In the genomic region with DNA sequence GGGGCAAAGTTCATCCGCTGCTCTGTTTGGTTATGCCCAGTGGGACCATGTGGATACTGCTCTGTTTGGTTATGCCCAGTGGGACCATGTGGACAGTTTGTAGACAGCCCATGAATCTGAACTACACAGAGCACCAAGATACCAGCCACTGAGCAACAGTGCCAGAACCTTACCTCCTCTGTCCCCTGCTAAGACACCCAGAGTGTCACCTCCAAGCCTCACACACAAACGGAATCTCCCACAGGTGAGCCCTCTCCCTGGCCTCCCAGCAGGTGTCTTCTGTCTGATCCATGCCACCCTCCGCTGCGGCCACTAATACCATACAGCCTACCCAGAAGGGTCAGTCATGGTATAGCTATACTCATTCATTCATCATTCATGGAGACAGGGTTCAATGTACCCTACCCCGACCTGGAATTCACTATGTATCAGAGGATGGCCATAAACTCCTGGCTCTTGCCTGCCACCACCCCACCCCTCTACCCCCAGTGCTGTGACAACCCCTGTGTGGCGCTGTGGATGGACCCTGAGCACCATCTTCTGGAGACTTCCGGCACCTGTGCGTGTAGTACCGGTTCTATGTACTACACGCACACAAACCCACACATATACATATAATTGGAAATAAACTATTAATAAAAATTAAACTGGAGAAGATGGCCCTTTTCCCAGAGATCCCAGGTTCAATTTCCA, we compare ENCODE assay signal across 8 mouse cellular contexts. TPM values are rescaled to one million over a fixed set of nuclear protein-coding genes. Genes with fewer than 3 reads are reported as not detected.
A peak's percentile ranks its signal among the peaks of the same experiment; 100 is the strongest.
DNase-seq lines count a peak whose midpoint lies in the region; ATAC-seq lines count a peak whose summit lies in the region.

No protein-coding gene starts in this region.

- peaks cover 15% of the 10 kb centered on the region for H3K36me3 ChIP-seq in neural tube, embryonic 11.5 days (ENCODE audit: control insufficient read depth, insufficient read depth, low read length)
- peaks cover 59% of the 10 kb centered on the region for H3K36me3 ChIP-seq in limb, embryonic 15.5 days

- H3K4me2 ChIP-seq in neural tube, embryonic 11.5 days (ENCODE audit: low read depth) = peak overlapping the region; percentile 97
- H3K4me2 ChIP-seq in limb, embryonic 15.5 days = peak overlapping the region; percentile 75

- H3K27me3 ChIP-seq in neural tube, embryonic 11.5 days (ENCODE audit: control insufficient read depth, insufficient read depth, low read length) = no peaks in the 10 kb centered on the region
- no peaks in the 10 kb centered on the region for H3K27me3 ChIP-seq in limb, embryonic 15.5 days

- H3K9me3 ChIP-seq in neural tube, embryonic 11.5 days (ENCODE audit: control insufficient read depth, low read length) = no peaks in the 10 kb centered on the region
- no peaks in the 10 kb centered on the region for H3K9me3 ChIP-seq in limb, embryonic 15.5 days

- H3K4me3 ChIP-seq in neural tube, embryonic 11.5 days (ENCODE audit: low read depth, low read length) = peak overlapping the region; percentile 89
- peak overlapping the region; percentile 74 for H3K4me3 ChIP-seq in limb, embryonic 15.5 days

- no peak for ATAC-seq in neural tube, embryonic 11.5 days (ENCODE audit: insufficient read depth, low FRiP score, low TSS enrichment)
- ATAC-seq in erythroblast, adult 5-6 weeks (replicated peaks; ENCODE audit: low FRiP score, poor library complexity, severe bottlenecking) = 0 out of 2 replicates have a peak, but pooled peaks have one; percentile 15
- ATAC-seq in limb, embryonic 15.5 days (ENCODE audit: insufficient number of reproducible peaks, low FRiP score, low TSS enrichment, low read depth) = no peak

- peak overlapping the region; percentile 81 for H3K9ac ChIP-seq in neural tube, embryonic 11.5 days (ENCODE audit: low read length)
- peak overlapping the region; percentile 80 for H3K9ac ChIP-seq in limb, embryonic 15.5 days

- no peak overlapping the region for H3K27ac ChIP-seq in neural tube, embryonic 11.5 days (ENCODE audit: low read depth, low read length)
- H3K27ac ChIP-seq in limb, embryonic 15.5 days = no peak overlapping the region

- WGBS in neural tube, embryonic 11.5 days = 60% methylated on average over 10 of the region's 10 CpGs
- WGBS in limb, embryonic 15.5 days = 62% methylated on average over 10 of the region's 10 CpGs

- no peak for DNase-seq in neural tube, embryonic 11.5 days (ENCODE audit: low spot score)
- no peak for DNase-seq in neural tube, embryonic 10.5 days (ENCODE audit: extremely low spot score, low spot score)
- peak; percentile 32 for DNase-seq in thymus, postnatal 0 days (ENCODE audit: low spot score)
- no peak for DNase-seq in ovary, postnatal 10 days (ENCODE audit: low spot score)
- DNase-seq in urinary bladder, postnatal 36 days (ENCODE audit: low spot score in 2 of 2) = no peak
- DNase-seq in testis, postnatal 10 days (ENCODE audit: low spot score) = no peak

- peaks cover 17% of the 10 kb centered on the region for H3K4me1 ChIP-seq in neural tube, embryonic 11.5 days (ENCODE audit: control insufficient read depth, insufficient read depth, low read length)
- peaks cover 32% of the 10 kb centered on the region for H3K4me1 ChIP-seq in limb, embryonic 15.5 days

RNA-seq across cellular contexts. Expression of a gene that starts 1.0 kb away (rescaled TPM):
- 494 and 521 TPM in 2 replicates for polyA plus RNA-seq in neural tube, embryonic 11.5 days (2014; fragmentation: Nextera tagmentation; extraction: Ambion mirVana)
- 38.2 and 42.4 TPM in 2 replicates for total RNA-seq in erythroblast, adult 5-6 weeks (2015; ENCODE audit: low replicate concordance)
- 56.0 and 60.8 TPM in 2 replicates for total RNA-seq in erythroblast, adult 5-6 weeks (2017; ENCODE audit: low replicate concordance)
- 562 and 570 TPM in 2 replicates for polyA plus RNA-seq in limb, embryonic 15.5 days (2015; fragmentation: Nextera tagmentation; extraction: Ambion mirVana)
- polyA plus RNA-seq in thymus, postnatal 0 days (2015; fragmentation: Nextera tagmentation; extraction: Ambion mirVana) = 635 and 689 TPM in 2 replicates

RNA-seq across cellular contexts. Expression of a gene that starts 6.3 kb away (rescaled TPM):
- polyA plus RNA-seq in neural tube, embryonic 11.5 days (2014; fragmentation: Nextera tagmentation; extraction: Ambion mirVana) = 262 and 271 TPM in 2 replicates
- 11.9 and 38.4 TPM in 2 replicates for total RNA-seq in erythroblast, adult 5-6 weeks (2015; ENCODE audit: low replicate concordance)
- 10.5 and 21.3 TPM in 2 replicates for total RNA-seq in erythroblast, adult 5-6 weeks (2017; ENCODE audit: low replicate concordance)
- 218 and 219 TPM in 2 replicates for polyA plus RNA-seq in limb, embryonic 15.5 days (2015; fragmentation: Nextera tagmentation; extraction: Ambion mirVana)
- 151 and 166 TPM in 2 replicates for polyA plus RNA-seq in thymus, postnatal 0 days (2015; fragmentation: Nextera tagmentation; extraction: Ambion mirVana)

RNA-seq across cellular contexts. Expression of a gene that starts 18.2 kb away (rescaled TPM):
- 12.6 and 15.5 TPM in 2 replicates for polyA plus RNA-seq in neural tube, embryonic 11.5 days (2014; fragmentation: Nextera tagmentation; extraction: Ambion mirVana)
- 1.5 TPM in 1 of 2 replicates, not detected in the other for total RNA-seq in erythroblast, adult 5-6 weeks (2015; ENCODE audit: low replicate concordance)
- 0.51 and 0.70 TPM in 2 replicates for total RNA-seq in erythroblast, adult 5-6 weeks (2017; ENCODE audit: low replicate concordance)
- polyA plus RNA-seq in limb, embryonic 15.5 days (2015; fragmentation: Nextera tagmentation; extraction: Ambion mirVana) = 6.1 and 6.8 TPM in 2 replicates
- polyA plus RNA-seq in thymus, postnatal 0 days (2015; fragmentation: Nextera tagmentation; extraction: Ambion mirVana) = 3.2 and 4.7 TPM in 2 replicates

RNA-seq across cellular contexts. Expression of a gene that starts 27.8 kb away (rescaled TPM):
- polyA plus RNA-seq in neural tube, embryonic 11.5 days (2014; fragmentation: Nextera tagmentation; extraction: Ambion mirVana) = 177 and 178 TPM in 2 replicates
- total RNA-seq in erythroblast, adult 5-6 weeks (2015; ENCODE audit: low replicate concordance) = 30.7 and 31.1 TPM in 2 replicates
- total RNA-seq in erythroblast, adult 5-6 weeks (2017; ENCODE audit: low replicate concordance) = 27.9 and 39.6 TPM in 2 replicates
- 94.8 and 110 TPM in 2 replicates for polyA plus RNA-seq in limb, embryonic 15.5 days (2015; fragmentation: Nextera tagmentation; extraction: Ambion mirVana)
- polyA plus RNA-seq in thymus, postnatal 0 days (2015; fragmentation: Nextera tagmentation; extraction: Ambion mirVana) = 89.7 and 96.8 TPM in 2 replicates

RNA-seq across cellular contexts. Expression of a gene that starts 49.4 kb away (rescaled TPM):
- 0.17 TPM in 1 of 2 replicates, not detected in the other for polyA plus RNA-seq in neural tube, embryonic 11.5 days (2014; fragmentation: Nextera tagmentation; extraction: Ambion mirVana)
- total RNA-seq in erythroblast, adult 5-6 weeks (2015; ENCODE audit: low replicate concordance) = not detected in 2 replicates
- total RNA-seq in erythroblast, adult 5-6 weeks (2017; ENCODE audit: low replicate concordance) = not detected in 2 replicates
- 0.91 and 0.99 TPM in 2 replicates for polyA plus RNA-seq in limb, embryonic 15.5 days (2015; fragmentation: Nextera tagmentation; extraction: Ambion mirVana)
- 0.17 and 0.21 TPM in 2 replicates for polyA plus RNA-seq in thymus, postnatal 0 days (2015; fragmentation: Nextera tagmentation; extraction: Ambion mirVana)
